Mouse (Mus musculus): ENCODE results near the gene Trim44.

DNA sequence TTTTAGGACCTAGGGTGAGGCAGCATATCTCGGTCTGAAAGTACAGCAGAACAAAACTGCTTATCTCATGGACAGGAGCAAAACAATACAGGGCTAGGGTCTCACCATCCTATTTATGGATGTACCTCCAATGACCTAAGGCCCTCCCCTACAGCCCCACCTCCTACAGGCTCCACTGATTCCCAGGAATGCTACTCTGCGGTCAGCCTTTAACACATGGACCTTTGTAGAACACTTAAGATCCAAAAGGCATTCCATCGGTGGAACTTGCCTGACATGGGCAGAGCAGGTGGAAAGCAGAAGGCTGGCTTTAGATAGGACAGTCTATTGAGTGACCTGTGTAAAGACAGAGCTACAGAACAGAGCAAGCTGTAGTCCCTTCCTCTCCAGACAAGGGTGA lies 120.3 kb downstream of the Trim44 start:
- TF ChIP-seq CTCF (IDR thresholded peaks at IDR 0.05 in 2 of 3, conservative IDR thresholded peaks at IDR 0.05 in 1 of 3; ENCODE audit: control insufficient read depth in 1 of 3, insufficient read depth in 1 of 3, low read depth in 2 of 3, low read length in 3 of 3, poor library complexity in 1 of 3, severe bottlenecking in 1 of 3) (no peak), MAFK (IDR thresholded peaks at IDR 0.05; ENCODE audit: borderline replicate concordance, low read depth, low read length) (no peak), UBTF (IDR thresholded peaks at IDR 0.05; ENCODE audit: borderline replicate concordance, insufficient read depth, low read depth, low read length) (no peak), TCF12 (IDR thresholded peaks at IDR 0.05; ENCODE audit: low read depth, low read length) (no peak), MAX (IDR thresholded peaks at IDR 0.05; ENCODE audit: low read length) (no peak), EP300 (IDR thresholded peaks at IDR 0.05; ENCODE audit: low read depth in 1 of 2, low read length in 2 of 2) (no peak), ZMIZ1 (IDR thresholded peaks at IDR 0.05; ENCODE audit: low read depth, low read length) (no peak), POLR2A (IDR thresholded peaks at IDR 0.05; ENCODE audit: control insufficient read depth in 1 of 2, insufficient read depth in 1 of 2, low read depth in 1 of 2, low read length in 2 of 2, poor library complexity in 1 of 2) (no peak)
